Mouse (Mus musculus) activated CD4-positive, CD25-positive, alpha-beta regulatory T cell, adult 4 months (primary cell): ENCODE data around the gene Gm20388. TPM values are rescaled to one million over a fixed set of nuclear protein-coding genes. Genes with fewer than 3 reads are reported as not detected.

Experiments
- ATAC-seq: one replicate; pipeline ENCODE4 v1.8.0; 2017
- polyA plus RNA-seq, 2 experiments: library from polyadenylated mRNA; unstranded; fragments of 100-300 nt; shearing (Covaris generic); gene quantifications; one replicate each; pipeline ENCODE4 v1.2.1; 2017

Gene Gm20388
- polyA plus RNA-seq, 2 experiments from 2014 or later: 9.9 to 12.3 TPM

- ATAC-seq: no peak
Measured at GRCm38 (mm10) chr8:123740263-123740662, 3829.6 kb downstream of the Gm20388 start.

DNA sequence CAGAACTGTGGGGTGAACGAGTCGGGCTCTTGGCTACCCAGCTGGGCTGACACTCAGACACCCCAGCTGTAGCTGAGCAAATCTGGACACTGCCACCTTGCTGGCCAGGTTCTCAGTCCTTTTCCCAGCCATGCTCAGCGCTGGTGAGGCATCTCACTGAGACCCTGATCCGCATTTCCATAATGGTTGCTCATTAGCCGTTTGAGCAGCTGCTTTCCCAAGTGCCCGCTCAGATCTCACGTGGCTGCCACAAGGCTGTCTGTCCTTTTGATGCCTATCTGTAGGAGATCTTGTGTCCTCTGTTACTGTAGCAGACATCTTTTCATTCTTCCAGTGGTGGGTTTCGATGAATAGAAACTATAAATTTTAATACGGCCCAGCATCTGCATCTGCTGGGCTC lies 3830.6 kb downstream of the Gm20388 start:
- no peak for ATAC-seq

GRCm38 (mm10) chr8:123746488-123746887 lies 3835.8 kb downstream of the Gm20388 start:
- no peak for ATAC-seq

DNA sequence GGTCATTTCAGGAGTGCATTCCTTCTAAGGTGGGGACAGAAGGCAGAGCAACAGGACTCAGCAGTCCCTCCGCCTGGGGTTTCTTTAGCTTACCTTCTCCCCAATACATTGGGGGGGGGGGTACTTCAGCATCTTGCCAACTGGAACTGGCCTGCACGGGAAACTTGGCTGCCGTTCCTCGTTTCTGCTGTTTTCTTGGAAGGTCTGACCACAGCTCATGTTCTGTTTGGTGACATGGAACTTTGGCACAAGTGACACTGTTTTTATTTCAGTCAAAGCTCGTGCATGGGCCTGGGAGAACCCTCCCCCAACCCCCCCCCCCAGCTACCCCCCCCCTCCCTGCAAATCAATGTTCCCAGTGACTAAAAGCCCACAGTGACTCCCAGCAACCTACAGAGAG lies 3837.1 kb downstream of the Gm20388 start:
- no peak for ATAC-seq

DNA sequence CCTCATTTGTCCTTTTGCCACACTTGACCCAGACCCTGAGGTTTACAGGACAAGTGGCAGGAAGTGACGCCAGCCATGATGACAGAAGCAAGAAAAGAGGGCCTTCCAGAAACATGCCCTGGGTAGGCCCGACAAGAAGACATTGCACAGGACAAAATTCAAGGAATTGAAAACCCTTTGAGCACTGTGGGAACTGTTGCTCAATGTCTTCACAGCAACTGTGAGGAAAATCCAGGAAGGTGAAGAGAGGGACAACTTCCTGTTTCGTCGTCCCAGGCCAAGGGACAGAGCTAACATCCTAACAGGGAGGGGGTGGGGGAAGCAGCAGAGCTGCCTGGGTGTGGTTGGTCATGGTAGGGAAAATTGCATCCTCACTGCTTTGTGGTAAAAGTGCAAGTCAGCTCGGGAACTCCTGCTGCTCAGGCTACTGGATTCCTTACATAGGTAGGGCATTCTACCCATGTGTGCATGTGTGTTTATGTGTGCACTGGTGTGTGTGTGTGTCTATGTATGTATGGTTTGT lies 3839.6 kb downstream of the Gm20388 start:
- ATAC-seq: no peak

DNA sequence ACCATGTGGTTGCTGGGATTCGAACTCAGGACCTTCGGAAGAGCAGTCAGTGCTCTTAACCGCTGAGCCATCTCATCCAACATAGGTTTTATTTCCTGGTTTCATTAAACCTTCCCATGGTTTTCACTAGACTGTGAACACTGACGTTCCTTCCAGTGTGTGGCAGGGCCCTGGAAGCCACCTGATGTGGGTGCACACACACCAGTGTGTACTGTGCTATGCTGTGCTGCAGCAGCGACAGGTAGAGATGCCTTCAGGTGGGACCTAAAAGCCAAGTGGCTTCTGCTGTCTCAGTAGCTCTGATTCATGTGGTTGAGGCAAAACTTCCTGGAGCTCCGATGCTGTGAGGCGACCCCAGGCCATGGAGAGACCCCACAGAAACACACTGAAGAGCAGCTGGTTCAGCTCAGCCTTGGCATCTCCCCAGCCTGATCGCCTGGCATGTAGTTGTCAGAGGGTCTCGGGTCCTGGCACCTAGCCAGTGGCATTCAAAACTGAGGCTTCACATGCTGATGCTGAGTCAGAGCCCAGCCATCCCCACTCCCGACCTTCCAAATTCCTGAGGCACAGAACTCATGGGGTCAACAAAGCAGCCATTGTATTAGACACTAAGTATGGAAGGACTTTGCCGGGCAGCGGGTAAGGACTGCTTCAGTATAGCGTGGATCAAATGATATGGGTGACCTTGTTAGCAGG lies 3842.3 kb downstream of the Gm20388 start:
- no peak for ATAC-seq

DNA sequence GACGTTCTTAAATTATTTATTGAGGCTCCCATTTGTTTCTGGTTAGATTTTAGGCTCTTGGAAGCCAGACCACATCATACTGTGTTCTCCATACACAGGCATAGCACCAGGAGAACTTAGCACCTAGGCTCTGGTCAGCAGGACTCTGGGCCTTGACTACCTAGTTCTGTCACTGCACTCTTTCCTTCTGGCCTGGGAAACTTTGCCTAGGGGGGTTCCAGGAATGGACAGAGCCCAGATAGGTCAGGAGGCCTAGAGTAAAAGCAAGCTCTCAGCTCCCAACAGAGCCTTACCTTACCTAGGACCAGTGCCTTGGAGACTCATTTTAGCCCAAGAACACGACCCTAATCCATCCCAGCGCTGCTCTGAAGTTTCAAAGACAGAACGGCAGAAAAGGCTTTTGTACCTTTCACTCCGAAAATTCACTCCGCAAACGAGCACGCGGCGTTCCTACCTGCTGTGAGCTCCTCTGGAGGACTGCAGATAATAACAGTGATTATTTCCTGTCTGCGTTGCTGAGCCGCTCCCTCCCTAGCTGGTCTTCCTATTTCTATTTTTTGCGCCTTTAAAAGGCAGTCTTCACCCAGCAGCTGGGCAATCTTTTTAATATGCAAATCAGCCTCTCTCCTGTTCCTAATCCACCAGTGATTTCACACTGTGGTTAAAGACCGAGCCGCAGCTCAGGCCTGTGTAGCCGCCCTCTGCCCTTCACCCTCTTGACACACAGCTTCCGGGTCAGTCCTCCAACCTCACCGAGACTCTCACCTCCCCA lies 3843.1 kb downstream of the Gm20388 start:
- ATAC-seq: no peak

DNA sequence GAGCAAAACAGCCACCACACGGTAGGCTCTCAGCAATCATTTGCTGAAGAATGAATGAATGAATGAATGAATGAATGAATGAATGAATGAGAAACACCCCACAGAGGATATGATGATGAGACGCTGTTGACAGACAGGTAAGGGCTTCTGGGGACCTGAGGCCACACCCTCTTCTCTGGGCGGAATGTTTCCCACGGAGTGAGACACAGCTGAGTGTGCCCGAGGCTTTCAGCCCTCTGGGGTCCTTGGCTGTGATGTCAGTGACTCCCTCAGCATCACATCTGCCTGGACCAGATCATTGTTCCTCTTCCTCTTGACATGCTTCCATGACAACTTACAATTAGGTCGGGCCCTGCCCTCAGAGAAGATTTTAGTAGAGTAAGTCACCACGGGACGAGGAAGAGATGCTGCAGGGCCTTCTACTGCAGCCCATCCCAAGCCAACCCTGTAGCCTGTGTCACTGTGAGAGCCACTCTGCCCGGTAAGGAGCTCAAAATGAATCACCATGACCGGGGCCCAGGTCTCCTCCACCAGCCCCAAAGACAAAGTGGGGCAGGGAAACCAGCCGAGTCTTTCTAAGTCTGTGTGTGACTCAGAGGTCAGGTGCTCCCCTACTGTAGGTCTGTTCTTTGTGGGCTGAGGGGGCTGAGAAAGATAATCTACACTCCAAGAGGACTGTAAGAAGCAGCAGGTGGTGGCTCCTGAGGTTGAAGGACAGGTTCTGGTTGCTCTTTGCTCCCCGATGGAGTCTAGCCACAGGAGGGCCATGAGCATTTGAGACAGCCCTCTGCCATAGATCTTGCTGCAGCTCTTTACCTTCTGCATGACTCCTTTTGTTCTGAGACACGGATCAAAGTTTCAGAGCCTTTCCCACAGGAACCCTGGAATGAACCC lies 3844.1 kb downstream of the Gm20388 start:
- no peak for ATAC-seq

DNA sequence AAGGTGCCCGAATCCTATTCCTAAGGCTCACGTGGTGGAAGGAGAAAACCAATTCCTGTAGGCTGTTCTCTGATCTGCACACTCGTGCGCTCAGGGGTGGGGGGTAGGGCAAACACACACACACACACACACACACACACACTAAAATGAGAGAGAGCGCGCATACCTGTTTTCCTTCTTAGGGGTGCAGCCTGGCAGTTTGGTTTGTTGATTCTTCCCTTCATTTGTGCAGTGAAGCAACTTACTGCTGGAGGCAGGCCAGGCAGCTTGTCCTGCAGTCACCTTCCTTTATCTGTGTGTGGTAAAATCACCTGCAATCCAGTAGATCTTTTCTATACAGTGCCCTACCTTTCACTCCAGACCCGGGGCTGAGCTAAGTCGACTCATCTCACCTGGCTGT lies 3846.3 kb downstream of the Gm20388 start:
- no peak for ATAC-seq

DNA sequence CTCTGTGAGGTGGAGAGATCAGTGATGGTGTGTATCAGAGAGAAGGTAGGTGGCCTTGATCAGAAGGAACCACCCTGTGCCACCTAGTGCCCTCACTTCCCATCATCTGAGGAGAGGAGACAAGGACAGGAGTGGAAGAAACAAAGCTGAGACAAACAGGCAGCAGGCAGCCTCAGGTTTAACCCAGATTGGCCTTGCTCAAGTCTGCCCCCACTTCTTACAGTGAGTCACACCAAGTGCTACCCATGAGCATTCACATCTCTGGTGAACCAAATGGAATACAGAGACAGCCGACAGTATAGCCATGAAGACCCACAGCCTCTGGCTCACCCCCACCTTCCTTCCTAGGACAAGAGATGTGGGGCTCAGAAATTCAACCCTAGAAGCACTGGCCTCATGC lies 3848.3 kb downstream of the Gm20388 start:
- no peak for ATAC-seq

DNA sequence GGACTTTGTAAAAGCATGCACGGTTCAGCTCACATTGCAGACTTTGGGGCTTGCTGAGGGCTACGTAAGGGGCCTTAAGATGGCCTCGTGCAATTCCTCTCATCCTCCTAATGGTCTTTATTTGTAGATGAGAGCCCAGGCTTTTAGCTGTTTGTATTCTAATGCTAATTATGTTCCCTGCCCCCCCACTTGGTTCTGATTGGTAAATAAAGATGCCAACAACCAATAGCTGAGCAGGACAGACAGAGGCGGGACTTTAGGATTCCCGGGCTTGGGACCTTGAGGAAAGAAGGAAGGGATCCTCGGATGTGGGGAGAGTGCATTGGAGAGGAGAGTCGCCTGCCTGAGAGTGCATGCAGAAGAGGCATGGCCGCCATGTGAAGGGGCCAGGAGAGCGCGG lies 3849.3 kb downstream of the Gm20388 start:
- no peak for ATAC-seq

- ATAC-seq: no peak
Measured at GRCm38 (mm10) chr8:123760579-123760978, 3849.9 kb downstream of the Gm20388 start.

DNA sequence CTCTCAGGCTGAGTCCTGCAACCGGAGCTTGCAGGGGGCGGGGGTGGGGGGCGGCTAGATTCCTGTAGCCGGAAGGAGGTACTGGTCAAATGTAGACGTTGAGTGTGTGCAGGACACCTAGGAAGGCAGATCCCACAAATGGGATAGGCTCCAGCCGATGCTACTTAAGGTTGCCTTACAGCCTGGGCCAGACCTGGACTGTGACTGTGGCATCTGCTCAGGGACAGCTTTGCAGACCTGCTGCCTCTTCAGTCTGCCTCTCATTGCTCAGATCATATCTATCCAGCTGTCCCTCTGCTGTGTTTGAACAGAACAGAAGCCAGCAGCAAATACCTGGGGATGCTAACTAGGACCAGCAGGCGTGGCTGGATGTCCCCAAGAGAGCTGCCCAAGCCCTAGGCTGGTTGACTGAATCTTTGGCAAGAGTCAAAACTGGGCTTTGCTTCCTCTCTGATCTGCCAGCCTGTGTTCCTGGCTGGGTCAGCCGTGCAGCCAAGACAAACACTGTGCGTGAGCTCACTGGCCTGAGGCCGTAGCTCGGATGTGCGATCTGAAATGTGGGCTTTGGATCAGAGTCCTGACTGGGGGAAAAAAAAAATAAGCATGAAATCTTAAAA lies 3850.7 kb downstream of the Gm20388 start:
- ATAC-seq: no peak

DNA sequence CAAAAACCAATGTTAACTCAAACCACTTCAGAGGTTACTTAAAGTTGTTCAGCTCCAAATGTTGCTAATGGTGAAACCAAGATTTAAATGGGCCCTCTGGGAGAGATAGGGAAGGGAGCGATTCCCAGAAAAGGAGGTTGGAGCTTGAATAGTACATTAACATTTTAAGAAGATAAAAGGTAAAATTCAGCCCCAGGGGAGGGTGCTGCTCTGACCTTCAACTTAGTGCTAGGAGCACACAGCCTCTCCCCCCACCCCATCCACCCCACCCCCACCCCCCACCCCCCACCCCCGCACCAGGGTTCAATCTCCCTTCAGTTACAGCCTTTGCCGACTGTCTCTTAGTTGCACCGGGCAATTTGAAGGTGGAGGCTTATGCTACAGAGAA lies 3851.2 kb downstream of the Gm20388 start:
- no peak for ATAC-seq

- no peak for ATAC-seq
Measured at GRCm38 (mm10) chr8:123763355-123763754, 3852.7 kb downstream of the Gm20388 start.

DNA sequence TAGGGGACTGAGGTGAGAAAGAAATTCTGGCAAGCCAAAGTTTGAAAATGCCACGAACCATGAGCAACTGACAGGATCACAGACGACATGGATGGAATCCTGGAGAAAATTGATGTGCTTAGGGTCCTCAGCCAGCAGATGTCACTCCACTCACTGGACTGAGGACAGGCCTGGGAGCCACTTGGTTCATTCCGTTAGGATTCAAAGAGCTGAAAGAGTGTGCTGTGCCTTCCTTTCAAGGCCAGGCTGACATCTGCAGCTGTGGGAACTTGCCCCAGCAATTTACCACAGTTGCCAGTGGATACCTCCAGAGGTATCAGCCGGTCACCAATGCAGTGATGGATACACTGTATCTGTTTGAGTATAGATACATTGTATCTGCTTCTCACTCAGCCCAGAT lies 3854.0 kb downstream of the Gm20388 start:
- ATAC-seq: no peak

DNA sequence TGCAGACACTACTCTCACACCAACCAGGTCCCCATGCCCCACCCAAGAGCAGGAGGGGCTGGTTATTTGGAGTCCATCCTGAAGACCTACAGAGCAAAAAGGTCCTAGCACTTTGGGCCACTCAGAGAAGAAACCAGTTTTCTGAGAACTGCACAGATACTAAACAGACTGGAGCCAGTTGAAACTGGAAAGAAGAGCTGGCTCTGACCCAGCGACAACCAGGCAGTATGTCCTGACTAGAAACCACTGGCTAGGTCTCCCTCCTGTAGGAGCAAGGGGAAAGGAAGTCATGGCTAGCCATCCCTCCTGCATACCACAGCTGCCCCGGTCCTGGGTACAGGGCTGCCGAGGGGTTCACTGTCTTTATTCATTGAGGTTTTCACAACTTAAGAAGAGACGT lies 3855.9 kb downstream of the Gm20388 start:
- no peak for ATAC-seq

GRCm38 (mm10) chr8:123767874-123768273 lies 3857.2 kb downstream of the Gm20388 start:
- no peak for ATAC-seq

DNA sequence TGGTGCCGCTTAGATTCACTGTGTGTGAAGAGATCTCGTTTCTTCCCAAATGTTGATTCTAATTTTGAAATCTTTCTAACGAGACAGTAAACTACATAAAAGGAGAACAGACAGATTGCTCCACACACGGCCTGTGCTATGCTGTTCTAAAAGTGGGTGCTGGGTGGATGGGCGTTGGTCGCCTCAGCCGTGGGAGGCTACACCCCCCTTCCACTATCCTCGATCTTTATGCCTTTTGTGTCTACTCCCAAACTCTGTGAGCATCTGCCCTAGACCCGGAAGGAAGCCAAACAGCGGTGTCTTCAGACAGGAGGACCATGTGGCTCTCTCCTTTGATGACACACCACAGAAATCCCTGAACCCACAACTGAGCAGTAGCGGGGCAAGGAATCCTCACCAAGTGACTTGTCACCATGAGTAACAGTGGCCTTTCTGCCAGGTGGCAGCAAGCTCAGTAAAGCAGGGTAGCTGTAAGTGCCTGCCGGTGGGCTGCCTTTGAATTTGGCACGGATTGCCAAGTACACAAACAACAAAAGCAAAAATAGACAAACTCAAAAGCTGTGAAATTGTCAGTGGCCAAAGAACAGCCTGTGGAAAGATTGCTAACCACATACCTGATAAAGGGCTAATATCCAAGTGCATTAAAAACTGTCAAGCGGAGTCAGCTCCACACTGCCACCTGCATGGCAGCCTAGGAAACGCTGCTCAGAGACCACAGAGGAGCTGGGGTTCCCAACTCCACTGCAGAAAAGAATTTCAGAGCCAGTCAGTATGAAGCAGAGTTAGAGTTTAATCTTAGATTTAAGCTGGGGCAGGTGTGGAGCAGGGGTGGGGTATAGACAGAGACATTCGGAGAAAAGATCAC lies 3858.1 kb downstream of the Gm20388 start:
- no peak for ATAC-seq

- ATAC-seq: no peak
Measured at GRCm38 (mm10) chr8:123773468-123773867, 3862.8 kb downstream of the Gm20388 start.

GRCm38 (mm10) chr8:123774491-123774890 lies 3863.8 kb downstream of the Gm20388 start:
- ATAC-seq: no peak

GRCm38 (mm10) chr8:123777319-123777718 lies 3866.7 kb downstream of the Gm20388 start:
- ATAC-seq: no peak
